Mouse (Mus musculus): ENCODE measurements around the gene Cnot9. TPM values are rescaled to one million over a fixed set of nuclear protein-coding genes. Genes with fewer than 3 reads are reported as not detected.

Gene Cnot9
- 25.0 and 28.0 TPM in 2 replicates for polyA plus RNA-seq (2015; fragmentation: Nextera tagmentation; extraction: Ambion mirVana)

GRCm38 (mm10) chr1:74505721-74506464 is at the start of gene Cnot9:
Cnot9 (plus strand) TSS chr1:74506058.

GRCm38 (mm10) chr1:74542451-74542961 is 36.6 kb downstream of the Cnot9 start, which contains the start of gene Plcd4:
Plcd4 (plus strand) TSS chr1:74542888.

GRCm38 (mm10) chr1:74544184-74544583 is 38.3 kb downstream of the Cnot9 start, which contains the start of gene Usp37:
Usp37 (minus strand) TSS chr1:74544284.

Other genes starting within 250 kb of the Cnot9 start
- gene Gpbar1, start 227.5 kb upstream of the Cnot9 start, polyA plus RNA-seq (2015; fragmentation: Nextera tagmentation; extraction: Ambion mirVana): 0.13 TPM in 1 of 2 replicates, not detected in the other
- 152 and 164 TPM in 2 replicates for gene Aamp, start 221.3 kb upstream of the Cnot9 start, polyA plus RNA-seq (2015; fragmentation: Nextera tagmentation; extraction: Ambion mirVana)
- gene Pnkd, start 221.1 kb upstream of the Cnot9 start, polyA plus RNA-seq (2015; fragmentation: Nextera tagmentation; extraction: Ambion mirVana): 167 and 186 TPM in 2 replicates
- gene Tmbim1, start 200.4 kb upstream of the Cnot9 start, polyA plus RNA-seq (2015; fragmentation: Nextera tagmentation; extraction: Ambion mirVana): 62.1 and 64.5 TPM in 2 replicates
- 0.60 and 0.67 TPM in 2 replicates for gene Catip, start 143.9 kb upstream of the Cnot9 start, polyA plus RNA-seq (2015; fragmentation: Nextera tagmentation; extraction: Ambion mirVana)
- 2.5 and 4.1 TPM in 2 replicates for gene Slc11a1, start 130.9 kb upstream of the Cnot9 start, polyA plus RNA-seq (2015; fragmentation: Nextera tagmentation; extraction: Ambion mirVana)
- 45.5 and 48.2 TPM in 2 replicates for gene Ctdsp1, start 114.5 kb upstream of the Cnot9 start, polyA plus RNA-seq (2015; fragmentation: Nextera tagmentation; extraction: Ambion mirVana)
- 0.11 and 0.13 TPM in 2 replicates for gene Vil1, start 96.7 kb upstream of the Cnot9 start, polyA plus RNA-seq (2015; fragmentation: Nextera tagmentation; extraction: Ambion mirVana)
- 21.4 and 22.1 TPM in 2 replicates for gene Plcd4, start 36.8 kb downstream of the Cnot9 start, polyA plus RNA-seq (2015; fragmentation: Nextera tagmentation; extraction: Ambion mirVana)
- 8.8 and 10.1 TPM in 2 replicates for gene Usp37, start 38.2 kb downstream of the Cnot9 start, polyA plus RNA-seq (2015; fragmentation: Nextera tagmentation; extraction: Ambion mirVana)
- gene Zfp142, start 82.2 kb downstream of the Cnot9 start, polyA plus RNA-seq (2015; fragmentation: Nextera tagmentation; extraction: Ambion mirVana): 3.0 and 3.2 TPM in 2 replicates
- gene Bcs1l, start 82.2 kb downstream of the Cnot9 start, polyA plus RNA-seq (2015; fragmentation: Nextera tagmentation; extraction: Ambion mirVana): 12.1 and 12.8 TPM in 2 replicates
- 18.9 and 22.0 TPM in 2 replicates for gene Rnf25, start 95.3 kb downstream of the Cnot9 start, polyA plus RNA-seq (2015; fragmentation: Nextera tagmentation; extraction: Ambion mirVana)
- 1.6 and 1.7 TPM in 2 replicates for gene Stk36, start 95.4 kb downstream of the Cnot9 start, polyA plus RNA-seq (2015; fragmentation: Nextera tagmentation; extraction: Ambion mirVana)
- 2.2 and 2.9 TPM in 2 replicates for gene Ttll4, start 155.7 kb downstream of the Cnot9 start, polyA plus RNA-seq (2015; fragmentation: Nextera tagmentation; extraction: Ambion mirVana)
- 13.5 and 16.0 TPM in 2 replicates for gene Cyp27a1, start 207.5 kb downstream of the Cnot9 start, polyA plus RNA-seq (2015; fragmentation: Nextera tagmentation; extraction: Ambion mirVana)
- gene Prkag3, start 243.2 kb downstream of the Cnot9 start, polyA plus RNA-seq (2015; fragmentation: Nextera tagmentation; extraction: Ambion mirVana): 17.7 and 18.8 TPM in 2 replicates